Mouse (Mus musculus) E14TG2a.4 (cell line): Measurements from ENCODE around the gene Cwc25.
"Not testable (repeated sequence)": the region's sequence is repeated elsewhere in the genome, so short reads cannot be mapped to it uniquely, and the experiment has no call there.

ENCODE experiments used
- CTCF ChIP-seq: conservative IDR thresholded peaks from 2 replicates; pipeline ENCODE4 v1.5.1; 2014; ENCODE audit warnings: low read length
- NANOG ChIP-seq: IDR thresholded peaks from 2 replicates; pipeline ENCODE4 v1.6.1; 2014; ENCODE audit warnings: borderline replicate concordance, low read length, mixed read lengths
- POU5F1 ChIP-seq: IDR thresholded peaks from 2 replicates; pipeline ENCODE4 v1.6.1; 2014; ENCODE audit warnings: low read length, borderline replicate concordance

DNA sequence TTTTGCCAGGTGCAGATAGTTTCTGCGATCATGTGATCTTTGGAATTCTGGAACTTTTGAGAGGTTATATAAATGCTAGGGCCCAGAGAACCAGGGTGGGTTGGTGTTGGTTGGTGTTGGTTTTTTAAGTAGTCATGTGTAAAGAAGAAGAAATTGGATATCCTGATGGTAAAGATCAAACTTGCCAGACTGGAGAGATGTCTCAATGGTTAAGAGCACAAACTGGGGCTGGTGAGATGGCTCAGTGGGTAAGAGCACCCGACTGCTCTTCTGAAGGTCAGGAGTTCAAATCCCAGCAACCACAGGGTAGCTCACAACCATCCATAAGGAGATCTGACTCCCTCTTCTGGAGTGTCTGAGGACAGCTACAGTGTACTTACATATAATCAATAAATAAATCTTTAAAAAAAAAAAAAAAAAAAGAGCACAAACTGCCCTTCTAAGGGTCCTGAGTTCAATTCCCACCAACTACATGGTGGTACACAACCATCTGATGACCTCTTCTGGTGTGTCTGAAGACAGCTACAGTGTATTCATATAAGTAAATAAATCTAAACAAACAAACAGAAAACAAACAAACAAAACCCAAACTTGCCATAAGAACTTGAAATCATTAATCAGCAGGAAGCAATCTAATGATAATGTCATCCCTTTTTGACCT lies 24.6 kb upstream of the Cwc25 start:
- not testable (repeated sequence) for TF ChIP-seq CTCF, NANOG, POU5F1
